Mouse (Mus musculus) limb, embryonic 10.5 days (tissue): ENCODE data around the gene Igfbpl1. TPM values are rescaled to one million over a fixed set of nuclear protein-coding genes. Genes with fewer than 3 reads are reported as not detected.

Experiments used
- DNase-seq: peaks from one replicate; pipeline ENCODE4 v3.0.0-alpha.2; 2017; ENCODE audit warnings: low spot score
- H3K27ac ChIP-seq: fragments of 300-500 bp; sonication (generic); 2 replicates; pipeline ENCODE4 v1.5.1; 2016; ENCODE audit warnings: mild to moderate bottlenecking
- H3K27me3 ChIP-seq: fragments of 300-500 bp; sonication (generic); 2 replicates; pipeline ENCODE4 v1.6.1; 2016; ENCODE audit warnings: low read depth, mild to moderate bottlenecking; ENCODE audit not compliant: poor library complexity, severe bottlenecking
- H3K36me3 ChIP-seq: fragments of 300-500 bp; sonication (generic); 2 replicates; pipeline ENCODE4 v1.6.1; 2016; ENCODE audit warnings: mild to moderate bottlenecking, moderate library complexity
- H3K4me1 ChIP-seq: fragments of 300-500 bp; sonication (generic); 2 replicates; pipeline ENCODE4 v1.6.1; 2016
- H3K4me3 ChIP-seq: fragments of 300-500 bp; sonication (generic); 2 replicates; pipeline ENCODE4 v1.5.1; 2016; ENCODE audit warnings: mild to moderate bottlenecking, moderate library complexity
- H3K9me3 ChIP-seq: fragments of 300-500 bp; sonication (generic); replicated peaks from 2 replicates; pipeline ENCODE4 v1.6.1; 2016; ENCODE audit warnings: mild to moderate bottlenecking
- WGBS: fragments of 180-500 bp; shearing (Covaris S2); methylation state at CpG from one replicate; pipeline ENCODE4 v1.1.7; 2016; 5-methylcytosine and 5-hydroxymethylcytosine counted together
- polyA plus RNA-seq: library from polyadenylated mRNA; unstranded; fragments of >200 nt; fragmentation: Nextera tagmentation; extraction: Ambion mirVana; gene quantifications from 2 replicates; pipeline ENCODE4 v1.2.1, GENCODE M21; 2016

The Igfbpl1 gene
- polyA plus RNA-seq, 1 experiment from 2014 or later, result 0.28 TPM

DNA sequence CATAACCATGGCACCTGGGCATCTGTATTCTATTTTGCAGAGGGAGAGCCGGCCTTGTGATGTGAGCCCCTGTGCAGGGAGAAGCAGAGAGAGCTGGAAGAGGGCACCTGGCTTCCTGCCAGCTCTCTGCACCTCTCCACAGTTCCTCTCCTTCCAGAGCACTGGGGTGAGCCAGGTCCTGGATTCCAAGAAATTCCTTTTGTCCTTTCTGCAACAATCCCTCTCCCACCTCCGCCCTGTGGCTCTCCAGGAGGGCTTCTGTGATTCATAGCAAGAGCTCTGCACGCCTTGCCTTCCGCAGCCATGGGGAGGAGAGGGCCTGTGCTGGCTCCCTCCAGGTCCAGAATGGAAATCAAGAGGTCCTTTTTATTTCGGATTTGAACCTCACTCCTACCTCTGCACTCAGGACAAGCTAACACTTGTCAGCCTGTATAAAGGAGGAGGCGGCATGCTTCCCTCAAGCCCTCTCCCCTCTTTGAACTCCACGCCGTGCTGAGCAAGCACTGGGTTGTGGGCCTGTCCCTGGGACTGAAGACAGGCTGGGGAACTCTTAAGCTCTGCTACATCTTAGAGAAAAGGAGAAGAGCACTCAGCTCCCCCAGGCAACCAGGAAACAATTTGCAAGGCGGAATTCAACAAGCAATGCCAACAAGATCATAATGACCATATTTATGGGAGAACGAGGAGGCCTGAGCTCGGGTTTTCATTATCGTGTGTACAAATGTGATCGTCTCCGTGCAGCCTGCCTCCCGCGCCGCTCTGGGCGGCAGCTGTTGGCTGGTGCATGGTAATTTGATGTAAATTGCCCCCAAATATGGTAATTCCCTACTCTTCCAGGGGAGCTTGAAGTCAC is 63.2 kb downstream of the Igfbpl1 start:
- DNase-seq, result peak; percentile 51
- Histone ChIP-seq H3K27ac (peak overlapping the region; percentile 46; the same call in 1 of the 2 replicates), H3K4me1 (peaks cover 52% of the 10 kb centered on the region), H3K4me3 (peak overlapping the region; percentile 42), H3K9me3 (no peaks in the 10 kb centered on the region), H3K36me3 (no peaks in the 10 kb centered on the region), H3K27me3 (peaks cover 62% of the 10 kb centered on the region)
- WGBS, result 7% methylated on average over 18 of the region's 18 CpGs

DNA sequence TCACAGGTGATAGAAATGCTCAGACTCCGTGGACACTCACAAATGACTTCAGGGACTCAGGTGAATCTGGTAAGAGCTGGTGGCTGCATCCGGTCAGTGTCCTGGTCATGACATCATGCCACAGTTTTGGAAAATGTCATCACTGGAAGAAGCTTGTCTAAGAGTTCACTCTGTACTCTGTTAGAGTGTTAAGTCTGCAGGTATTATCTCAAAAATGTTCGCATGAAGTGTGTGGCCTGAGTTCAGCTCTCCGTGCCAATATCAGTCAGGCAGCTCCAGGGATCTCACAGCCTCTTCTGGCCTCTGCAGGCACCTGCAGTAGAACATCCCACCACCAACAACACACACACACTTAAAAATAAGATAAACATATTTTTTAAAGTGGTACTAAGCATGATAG is 64.1 kb downstream of the Igfbpl1 start:
- DNase-seq, result no peak
- 88% methylated on average over 4 of the region's 4 CpGs for WGBS
- H3K4me3 ChIP-seq, result no peak overlapping the region
- peaks cover 54% of the 10 kb centered on the region for H3K27me3 ChIP-seq
- peaks cover 61% of the 10 kb centered on the region for H3K4me1 ChIP-seq
- H3K27ac ChIP-seq, result no peak overlapping the region
- no peaks in the 10 kb centered on the region for H3K9me3 ChIP-seq
- H3K36me3 ChIP-seq, result no peaks in the 10 kb centered on the region

Other genes with a start within 250 kb of the Igfbpl1 start
- 2.5 and 2.9 TPM in 2 replicates for gene Aldh1b1, start 27.9 kb downstream of the Igfbpl1 start, polyA plus RNA-seq
- 0.83 and 1.7 TPM in 2 replicates for gene Stra6l, start 21.7 kb upstream of the Igfbpl1 start, polyA plus RNA-seq
- gene Ccdc180, start 63.4 kb upstream of the Igfbpl1 start, polyA plus RNA-seq, result not detected in 2 replicates
- gene Tdrd7, start 138.4 kb upstream of the Igfbpl1 start, polyA plus RNA-seq, result 3.1 and 4.9 TPM in 2 replicates
- 2.0 TPM in 2 replicates for gene Tmod1, start 212.0 kb upstream of the Igfbpl1 start, polyA plus RNA-seq